Mouse (Mus musculus) ovary, adult 18-20 months (tissue): ENCODE measurements around the gene Lcn8.

Experiments
- DNase-seq: peaks from one replicate; pipeline ENCODE4 v3.0.0; 2022; ENCODE audit warnings: low spot score, mixed read lengths

Gene Lcn8

GRCm38 (mm10) chr2:25652902-25653301, at the start of gene Lcn8:
Lcn8 (plus strand) TSS chr2:25653120.
- DNase-seq = no peak

GRCm38 (mm10) chr2:25607761-25608622, 44.9 kb upstream of the Lcn8 start, which contains the start of gene Rabl6:
Rabl6 (minus strand) TSS chr2:25608521.
- peak; percentile 79 for DNase-seq

DNA sequence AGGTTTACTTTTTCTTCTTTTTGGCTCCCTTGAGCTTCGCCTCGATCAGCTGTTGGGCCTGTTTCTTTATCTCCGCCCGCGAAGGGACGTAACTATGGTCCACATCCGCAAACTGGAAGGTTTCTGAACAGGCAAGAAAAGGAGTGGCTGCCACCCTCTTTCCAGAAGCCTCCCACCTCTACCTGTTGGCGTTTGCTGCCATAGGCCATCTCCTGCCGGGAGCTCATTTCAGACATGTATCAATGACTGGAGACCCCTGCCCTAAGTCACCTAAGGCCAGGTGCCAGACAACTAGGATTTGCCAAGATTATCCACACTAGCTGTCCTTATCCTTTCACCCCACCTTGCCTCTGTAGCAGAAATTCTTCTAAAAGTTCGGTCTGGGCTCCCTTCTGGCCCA, 44.2 kb upstream of the Lcn8 start:
- DNase-seq = no peak

DNA sequence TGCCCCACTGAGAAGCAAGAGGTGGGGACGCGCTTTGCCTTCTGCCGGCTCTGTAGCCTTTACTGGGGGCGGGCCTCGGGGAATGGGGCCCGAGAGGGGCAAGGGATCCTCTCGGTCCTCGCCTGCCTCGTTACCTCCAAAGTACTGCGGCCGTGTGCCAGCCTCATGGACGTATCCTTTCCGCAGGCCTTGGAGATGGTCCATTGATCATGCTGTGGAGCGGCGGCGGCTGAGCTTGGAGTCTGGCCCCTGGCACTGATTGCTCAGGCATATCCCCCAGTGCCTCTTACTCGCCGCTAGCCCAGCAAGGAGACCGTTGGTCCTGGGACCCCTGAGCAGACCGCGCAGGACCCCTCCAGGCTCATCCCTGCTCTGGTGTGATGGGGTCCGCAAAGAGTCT, 36.5 kb upstream of the Lcn8 start:
- no peak for DNase-seq

- DNase-seq = no peak
Measured at GRCm38 (mm10) chr2:25617578-25617977, 35.3 kb upstream of the Lcn8 start, which contains the start of gene Ccdc183. Ccdc183 (minus strand) TSS chr2:25617678.

- no peak for DNase-seq
Measured at GRCm38 (mm10) chr2:25620386-25620785, 32.5 kb upstream of the Lcn8 start.

- DNase-seq = no peak
Measured at GRCm38 (mm10) chr2:25620852-25621228, 32.1 kb upstream of the Lcn8 start.

- DNase-seq = peak; percentile 87
Measured at GRCm38 (mm10) chr2:25621229-25622200, 31.4 kb upstream of the Lcn8 start, which contains the start of gene Tmem141. Tmem141 (minus strand) TSS chr2:25622005.

- no peak for DNase-seq
Measured at GRCm38 (mm10) chr2:25625986-25626385, 26.9 kb upstream of the Lcn8 start.

DNA sequence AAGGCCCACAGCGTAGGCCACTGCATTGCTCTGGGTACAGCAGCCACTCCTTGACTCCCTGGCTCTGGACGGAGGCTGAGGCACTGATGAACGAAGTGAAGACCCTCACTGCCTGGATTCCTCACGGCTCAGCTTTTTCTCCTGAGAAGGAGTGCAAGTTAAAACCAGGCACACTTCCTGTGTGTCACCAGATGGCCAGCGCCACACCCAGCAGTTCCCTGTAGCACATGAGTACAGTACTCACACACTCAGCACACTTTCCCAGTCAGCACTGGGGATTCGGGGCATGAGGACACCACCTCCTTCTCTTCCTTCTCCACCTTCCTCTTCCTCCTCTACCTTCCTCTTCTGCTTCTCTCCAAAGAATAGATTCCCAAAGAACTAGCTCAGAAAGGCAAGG, 25.1 kb upstream of the Lcn8 start, which contains the start of gene Fcna:
Fcna (minus strand) TSS at position 220 of the 400 bp plus-strand sequence.
- no peak for DNase-seq

DNA sequence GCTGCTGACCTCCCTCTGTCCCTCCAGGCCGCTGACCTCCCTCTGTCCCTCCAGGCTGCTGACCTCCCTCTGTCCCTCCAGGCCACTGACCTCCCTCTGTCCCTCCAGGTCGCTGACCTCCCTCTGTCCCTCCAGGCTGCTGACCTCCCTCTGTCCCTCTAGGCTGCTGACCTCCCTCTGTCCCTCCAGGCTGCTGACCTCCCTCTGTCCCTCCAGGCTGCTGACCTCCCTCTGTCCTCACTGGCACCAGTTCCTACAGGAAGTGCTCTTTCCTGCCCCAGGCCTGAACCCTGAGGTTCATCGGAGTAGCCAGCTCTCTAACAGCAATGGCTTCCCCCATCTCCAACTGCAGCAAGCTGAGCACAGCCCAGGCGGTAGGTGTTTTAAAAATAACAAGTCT, 24.2 kb upstream of the Lcn8 start:
- no peak for DNase-seq

DNA sequence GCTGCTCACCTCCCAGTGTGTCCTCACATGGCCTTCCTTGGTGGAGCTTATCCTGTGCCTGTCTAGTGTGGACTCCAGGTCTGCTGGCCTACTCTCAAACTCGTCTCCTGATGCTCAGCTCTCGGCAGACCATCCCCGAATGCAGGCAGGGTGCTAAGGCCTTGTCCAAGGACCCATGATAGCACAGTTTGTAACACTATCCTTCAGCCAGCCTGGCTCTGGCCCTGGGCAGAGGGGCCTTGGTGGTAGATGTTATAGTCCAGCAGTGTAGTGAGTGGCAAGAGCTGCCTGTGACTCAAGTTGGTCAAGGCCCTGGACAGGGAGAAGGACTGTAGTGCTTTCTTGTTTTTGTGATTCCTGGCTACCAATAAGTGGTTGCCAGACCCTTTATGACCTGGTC, 19.3 kb upstream of the Lcn8 start:
- no peak for DNase-seq

DNA sequence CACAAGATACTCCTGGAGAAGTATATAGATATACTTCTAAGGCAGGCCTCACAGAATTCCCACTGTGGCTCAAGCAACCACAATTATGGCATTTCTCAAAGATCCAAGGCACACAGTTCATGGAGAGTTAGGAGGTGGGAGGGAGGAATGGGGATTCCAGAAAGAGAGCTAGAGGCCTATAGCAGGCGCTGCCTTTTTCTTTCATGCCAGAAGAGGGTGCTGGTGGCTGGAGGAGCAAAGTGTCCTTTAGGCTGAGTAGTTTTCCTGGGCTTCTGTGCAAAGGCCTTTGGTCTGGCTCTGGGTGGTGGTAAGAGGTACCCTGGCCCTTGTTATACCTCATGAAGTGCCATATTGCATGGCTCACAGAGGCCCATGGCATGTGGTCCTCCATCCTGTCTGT, 18.9 kb upstream of the Lcn8 start:
- no peak for DNase-seq

DNA sequence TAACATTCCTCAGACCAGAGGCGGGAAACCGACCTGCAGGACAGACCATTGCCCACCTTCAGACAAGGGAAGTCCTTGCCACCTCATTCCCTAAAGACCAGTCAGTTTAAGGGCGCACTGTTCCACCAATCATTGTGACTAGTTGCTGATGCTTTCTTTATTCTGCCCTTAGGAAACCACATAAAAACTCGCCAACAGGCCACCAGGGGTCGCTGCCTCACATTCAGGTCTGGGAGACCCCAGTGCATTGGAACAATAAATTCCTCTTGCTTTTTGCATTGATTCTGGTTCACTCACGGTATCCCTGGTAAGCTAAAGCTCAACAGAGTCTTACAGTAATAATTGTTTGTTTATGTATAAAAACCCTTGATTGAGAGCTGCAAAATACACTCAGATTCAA, 13.0 kb upstream of the Lcn8 start:
- DNase-seq = no peak

GRCm38 (mm10) chr2:25654502-25654901, 1.6 kb downstream of the Lcn8 start:
- DNase-seq = no peak

DNA sequence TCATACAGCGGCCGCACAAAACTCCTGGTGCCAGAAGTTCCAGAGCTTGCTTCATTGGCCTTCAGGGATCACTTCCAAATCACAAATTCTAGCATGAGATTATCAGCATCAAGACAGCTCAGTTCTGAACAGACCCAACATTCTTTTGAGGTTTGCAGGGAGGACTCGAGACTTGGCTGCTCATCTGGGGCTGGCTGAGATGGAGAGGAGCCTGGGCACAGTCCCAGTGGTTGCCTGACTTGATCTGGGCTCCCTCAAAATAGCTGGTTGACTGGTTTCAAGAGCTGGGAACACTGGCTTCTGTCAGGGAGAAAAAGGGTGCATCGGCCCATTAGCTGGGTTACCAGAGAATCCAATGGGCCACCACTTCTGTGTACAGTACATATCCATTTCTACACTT, 3.8 kb downstream of the Lcn8 start:
- DNase-seq = no peak

DNA sequence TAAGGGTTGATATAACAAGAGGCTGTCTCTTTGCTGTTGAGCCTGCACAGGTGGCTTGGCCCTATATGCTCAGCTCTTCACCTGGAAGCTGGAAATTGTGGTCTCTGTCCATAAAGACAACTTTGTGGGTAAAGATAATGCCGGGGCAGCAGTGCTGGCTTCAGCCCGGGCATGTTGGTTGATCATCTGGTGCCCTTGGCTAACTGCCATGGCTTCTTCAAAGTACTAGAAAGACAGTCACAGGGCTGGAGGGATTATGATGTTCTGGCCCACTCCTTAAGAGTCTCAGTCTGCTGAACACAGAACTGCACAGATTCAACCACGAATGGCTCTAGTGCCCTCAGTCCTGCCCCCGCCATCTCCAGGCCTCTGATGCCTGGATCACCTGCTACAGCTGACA, 4.3 kb downstream of the Lcn8 start:
- no peak for DNase-seq

DNA sequence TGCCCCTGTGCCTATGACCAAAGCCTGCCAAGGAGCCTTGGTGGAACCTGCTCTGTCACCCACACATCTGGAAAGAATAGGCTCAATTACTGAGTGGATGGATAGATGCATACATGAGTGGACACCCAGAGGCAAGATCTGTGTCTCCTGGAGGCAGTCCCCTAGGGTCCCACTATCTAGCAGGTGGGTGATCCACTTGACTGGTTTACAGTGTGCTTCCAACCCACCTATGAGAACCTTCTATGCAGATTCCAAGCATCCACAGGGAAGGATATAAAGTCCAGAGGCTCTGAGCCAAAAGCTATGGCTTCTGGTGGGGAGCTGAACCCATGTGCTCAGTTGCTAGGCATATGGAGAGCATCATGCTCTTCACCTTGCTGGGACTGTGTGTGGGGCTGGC, 4.7 kb downstream of the Lcn8 start, which contains the start of gene Lcn5:
Lcn5 (plus strand) TSS at position 301 of the 400 bp plus-strand sequence.
- no peak for DNase-seq

DNA sequence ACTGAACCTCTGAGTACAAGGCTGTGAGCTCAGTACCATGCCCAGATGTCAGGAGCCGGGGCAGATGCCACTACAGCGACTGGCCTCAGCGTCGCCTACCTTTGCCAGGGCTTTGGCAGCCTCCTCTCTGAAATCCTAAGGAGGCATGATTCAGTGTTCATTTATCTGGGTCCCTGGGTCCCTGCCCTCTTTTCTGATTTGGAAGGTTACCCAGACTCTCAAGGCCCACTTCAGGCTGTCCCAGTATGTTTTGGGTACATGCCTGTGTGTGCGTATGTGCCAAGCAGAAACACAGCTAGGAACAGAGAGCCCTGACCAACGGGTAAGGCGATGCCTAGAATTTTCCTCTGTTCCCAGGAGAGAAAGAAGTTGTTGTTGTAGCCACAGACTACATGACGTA, 7.4 kb downstream of the Lcn8 start:
- no peak for DNase-seq

GRCm38 (mm10) chr2:25661245-25661970, 8.5 kb downstream of the Lcn8 start:
- DNase-seq = no peak

GRCm38 (mm10) chr2:25663511-25663910, 10.6 kb downstream of the Lcn8 start:
- DNase-seq = no peak

- DNase-seq = no peak
Measured at GRCm38 (mm10) chr2:25664125-25664524, 11.2 kb downstream of the Lcn8 start.
